Mouse (Mus musculus): Measurements from ENCODE around the gene Afdn. TPM values are rescaled to one million over a fixed set of nuclear protein-coding genes. Genes with fewer than 3 reads are reported as not detected.

Afdn gene
- polyA plus RNA-seq, 1 experiment from 2014 or later, result 190 TPM

DNA sequence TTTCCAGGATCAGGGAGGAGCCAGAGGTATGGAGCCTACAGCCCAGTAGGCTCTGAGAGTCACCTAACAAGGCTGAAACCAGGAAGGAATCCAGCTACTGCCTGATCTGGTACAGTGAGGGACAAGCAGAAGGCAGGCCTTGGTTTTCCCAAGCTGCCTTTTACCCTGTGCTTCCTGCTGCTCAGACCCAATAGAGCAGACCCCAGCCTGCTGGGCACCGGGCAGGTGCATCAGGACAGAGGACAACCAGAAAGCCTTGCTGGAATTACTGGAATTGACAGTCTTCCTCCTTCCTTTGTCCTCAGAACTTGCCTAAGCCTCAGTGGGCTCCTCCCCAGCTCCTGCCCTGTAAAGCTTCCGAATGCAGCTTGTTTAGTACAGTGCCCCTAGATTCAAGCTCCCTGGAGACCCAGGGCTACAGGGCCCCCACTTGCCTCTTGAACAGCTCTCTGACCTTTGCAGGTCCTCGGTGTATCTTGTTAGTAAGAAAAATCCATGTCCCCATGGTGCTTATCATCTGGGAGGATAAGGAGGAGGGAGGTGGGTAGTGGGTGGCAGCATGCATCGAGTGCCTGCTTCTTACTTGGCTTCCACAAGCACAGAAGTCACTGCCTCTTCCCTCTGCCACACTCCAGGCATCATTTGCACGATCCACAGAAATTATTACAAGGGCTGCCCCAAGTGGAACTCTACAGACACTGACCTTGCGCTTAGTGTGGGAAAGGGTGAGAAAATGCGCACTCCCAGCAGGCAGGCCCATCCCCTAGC is 17.2 kb upstream of the Afdn start:
- no peak for ATAC-seq (ENCODE audit: low FRiP score, low TSS enrichment)
- Histone ChIP-seq H3K4me2 (ENCODE audit: low read length) (no peak overlapping the region), H3K9ac (replicated peaks; ENCODE audit: low read length) (peak overlapping the region; percentile 2; the same call in 1 of the 2 replicates), H3K27me3 (ENCODE audit: control insufficient read depth, insufficient read depth, low read length) (no peaks in the 10 kb centered on the region), H3K4me1 (ENCODE audit: control insufficient read depth, insufficient read depth, low read length) (0 out of 2 replicates have a peak, but pooled peaks cover 7% of the 10 kb centered on the region), H3K27ac (replicated peaks; ENCODE audit: low read depth, low read length) (0 out of 2 replicates have a peak overlapping the region, but pooled peaks have one; percentile 8), H3K4me3 (replicated peaks; ENCODE audit: low read depth, low read length) (no peak overlapping the region), H3K36me3 (ENCODE audit: control insufficient read depth, insufficient read depth, low read length) (no peaks in the 10 kb centered on the region), H3K9me3 (ENCODE audit: control insufficient read depth, low read length) (no peaks in the 10 kb centered on the region)
- 46% methylated on average over 7 of the region's 7 CpGs for WGBS
- DNase-seq, result no peak

DNA sequence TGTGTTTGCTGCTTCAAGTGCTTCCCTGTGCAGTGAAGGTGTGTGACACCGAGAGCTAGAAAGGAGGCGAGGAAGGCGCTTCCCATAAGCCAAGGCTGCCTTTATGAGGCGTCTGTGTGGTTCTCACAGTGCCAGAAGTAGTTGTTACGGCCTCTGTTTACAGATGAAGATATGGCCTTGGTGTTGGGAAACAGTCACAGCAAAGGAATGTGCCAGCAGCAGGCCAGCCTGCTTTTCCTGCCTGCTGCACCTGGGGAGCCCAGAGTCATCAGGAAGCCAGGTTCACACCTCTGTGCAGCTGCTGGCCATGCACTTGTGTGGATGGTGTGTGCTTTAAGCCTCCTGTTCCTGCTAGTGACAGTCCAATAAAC is 16.6 kb upstream of the Afdn start:
- H3K9ac ChIP-seq (replicated peaks; ENCODE audit: low read length), result peak overlapping the region; percentile 2; the same call in 1 of the 2 replicates
- 60% methylated on average over 5 of the region's 5 CpGs for WGBS
- no peak overlapping the region for H3K4me2 ChIP-seq (ENCODE audit: low read length)
- H3K27ac ChIP-seq (replicated peaks; ENCODE audit: low read depth, low read length), result peak overlapping the region; percentile 8; the same call in 1 of the 2 replicates
- no peaks in the 10 kb centered on the region for H3K9me3 ChIP-seq (ENCODE audit: control insufficient read depth, low read length)
- DNase-seq (no peak), ATAC-seq (ENCODE audit: low FRiP score, low TSS enrichment) (no peak)
- no peaks in the 10 kb centered on the region for H3K36me3 ChIP-seq (ENCODE audit: control insufficient read depth, insufficient read depth, low read length)
- no peak overlapping the region for H3K4me3 ChIP-seq (replicated peaks; ENCODE audit: low read depth, low read length)
- H3K27me3 ChIP-seq (ENCODE audit: control insufficient read depth, insufficient read depth, low read length), result no peaks in the 10 kb centered on the region
- H3K4me1 ChIP-seq (ENCODE audit: control insufficient read depth, insufficient read depth, low read length), result 0 out of 2 replicates have a peak, but pooled peaks cover 7% of the 10 kb centered on the region

DNA sequence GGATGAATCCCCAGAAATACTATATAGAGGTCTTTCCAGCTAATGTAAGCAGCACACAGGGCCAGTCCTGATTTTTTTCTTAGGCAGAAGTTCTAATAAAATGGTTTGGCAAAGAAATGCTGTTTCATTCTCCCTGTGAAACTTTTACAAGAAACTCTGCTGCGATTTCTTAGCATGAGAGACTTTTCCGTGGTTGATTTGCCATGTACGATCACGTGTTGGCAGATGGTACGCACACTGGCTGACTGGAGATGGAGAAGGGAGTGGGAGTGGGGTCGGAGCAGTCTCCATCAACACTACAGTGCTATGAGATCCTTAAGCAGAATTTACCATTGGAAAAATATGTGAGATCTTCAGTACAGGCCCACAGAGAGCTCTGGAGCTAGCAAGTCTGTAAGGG is 16.1 kb upstream of the Afdn start:
- 81% methylated on average over 6 of the region's 6 CpGs for WGBS
- Histone ChIP-seq H3K27me3 (ENCODE audit: control insufficient read depth, insufficient read depth, low read length) (no peaks in the 10 kb centered on the region), H3K4me1 (ENCODE audit: control insufficient read depth, insufficient read depth, low read length) (0 out of 2 replicates have a peak, but pooled peaks cover 7% of the 10 kb centered on the region), H3K36me3 (ENCODE audit: control insufficient read depth, insufficient read depth, low read length) (no peaks in the 10 kb centered on the region), H3K27ac (replicated peaks; ENCODE audit: low read depth, low read length) (peak overlapping the region; percentile 8; the same call in 1 of the 2 replicates), H3K4me3 (replicated peaks; ENCODE audit: low read depth, low read length) (no peak overlapping the region), H3K9me3 (ENCODE audit: control insufficient read depth, low read length) (no peaks in the 10 kb centered on the region), H3K9ac (replicated peaks; ENCODE audit: low read length) (no peak overlapping the region), H3K4me2 (ENCODE audit: low read length) (no peak overlapping the region)
- DNase-seq (no peak), ATAC-seq (ENCODE audit: low FRiP score, low TSS enrichment) (no peak)

DNA sequence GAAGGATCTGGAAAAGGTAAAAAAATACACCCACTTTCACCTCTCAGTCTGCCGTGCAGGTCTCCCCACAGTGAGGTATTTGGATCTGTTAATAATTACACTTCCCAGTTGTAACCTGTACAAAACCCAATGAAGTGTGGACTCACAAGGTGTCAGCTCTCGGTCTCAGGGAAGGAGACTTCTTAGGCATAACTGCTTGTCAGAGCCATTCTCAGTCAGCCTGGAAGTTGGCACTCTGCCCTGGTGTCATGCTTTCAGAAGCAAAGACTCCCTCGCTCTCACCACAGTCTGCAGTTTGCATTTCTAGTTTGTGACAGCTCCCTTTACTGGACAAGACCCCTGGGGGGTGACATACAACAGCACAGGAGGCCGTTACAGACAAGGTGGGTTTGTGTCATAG is 15.5 kb upstream of the Afdn start:
- Histone ChIP-seq H3K9ac (replicated peaks; ENCODE audit: low read length) (no peak overlapping the region; the same call in 1 of the 2 replicates), H3K27me3 (ENCODE audit: control insufficient read depth, insufficient read depth, low read length) (no peaks in the 10 kb centered on the region), H3K36me3 (ENCODE audit: control insufficient read depth, insufficient read depth, low read length) (no peaks in the 10 kb centered on the region), H3K9me3 (ENCODE audit: control insufficient read depth, low read length) (no peaks in the 10 kb centered on the region), H3K4me2 (ENCODE audit: low read length) (no peak overlapping the region), H3K4me3 (replicated peaks; ENCODE audit: low read depth, low read length) (no peak overlapping the region), H3K4me1 (ENCODE audit: control insufficient read depth, insufficient read depth, low read length) (0 out of 2 replicates have a peak, but pooled peaks cover 7% of the 10 kb centered on the region), H3K27ac (replicated peaks; ENCODE audit: low read depth, low read length) (0 out of 2 replicates have a peak overlapping the region, but pooled peaks have one; percentile 22)
- 64% methylated on average over 4 of the region's 4 CpGs for WGBS
- peak; percentile 67 for DNase-seq
- ATAC-seq (ENCODE audit: low FRiP score, low TSS enrichment), result no peak

DNA sequence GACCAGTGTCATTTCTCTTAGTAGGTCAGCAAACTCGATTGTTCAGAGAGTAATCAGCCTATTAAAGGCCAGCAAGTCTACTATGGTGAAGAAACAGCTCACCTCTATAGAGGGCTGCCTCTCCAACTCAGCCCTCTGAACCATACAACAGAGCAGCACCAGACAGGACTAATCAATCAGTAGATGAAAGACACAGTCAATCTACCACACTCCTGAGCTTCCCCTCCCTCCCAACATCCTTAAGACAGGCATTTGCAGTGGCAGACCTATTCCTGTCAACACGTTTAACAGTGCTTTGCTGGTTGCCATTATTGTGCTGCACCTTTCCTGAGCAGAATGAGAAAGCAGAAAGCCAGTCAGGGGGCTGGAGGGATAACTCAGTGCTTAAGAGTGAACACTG is 15.0 kb upstream of the Afdn start:
- H3K36me3 ChIP-seq (ENCODE audit: control insufficient read depth, insufficient read depth, low read length), result no peaks in the 10 kb centered on the region
- DNase-seq, result peak; percentile 57
- WGBS, result 39% methylated on average over 2 of the region's 2 CpGs
- H3K9ac ChIP-seq (replicated peaks; ENCODE audit: low read length), result peak overlapping the region; percentile 18; the same call in 1 of the 2 replicates
- ATAC-seq (ENCODE audit: low FRiP score, low TSS enrichment), result peak; percentile 41; the same call in 1 of the 2 replicates
- no peaks in the 10 kb centered on the region for H3K27me3 ChIP-seq (ENCODE audit: control insufficient read depth, insufficient read depth, low read length)
- no peaks in the 10 kb centered on the region for H3K9me3 ChIP-seq (ENCODE audit: control insufficient read depth, low read length)
- 0 out of 2 replicates have a peak, but pooled peaks cover 7% of the 10 kb centered on the region for H3K4me1 ChIP-seq (ENCODE audit: control insufficient read depth, insufficient read depth, low read length)
- no peak overlapping the region for H3K4me2 ChIP-seq (ENCODE audit: low read length)
- 0 out of 2 replicates have a peak overlapping the region, but pooled peaks have one; percentile 22 for H3K27ac ChIP-seq (replicated peaks; ENCODE audit: low read depth, low read length)
- H3K4me3 ChIP-seq (replicated peaks; ENCODE audit: low read depth, low read length), result no peak overlapping the region

DNA sequence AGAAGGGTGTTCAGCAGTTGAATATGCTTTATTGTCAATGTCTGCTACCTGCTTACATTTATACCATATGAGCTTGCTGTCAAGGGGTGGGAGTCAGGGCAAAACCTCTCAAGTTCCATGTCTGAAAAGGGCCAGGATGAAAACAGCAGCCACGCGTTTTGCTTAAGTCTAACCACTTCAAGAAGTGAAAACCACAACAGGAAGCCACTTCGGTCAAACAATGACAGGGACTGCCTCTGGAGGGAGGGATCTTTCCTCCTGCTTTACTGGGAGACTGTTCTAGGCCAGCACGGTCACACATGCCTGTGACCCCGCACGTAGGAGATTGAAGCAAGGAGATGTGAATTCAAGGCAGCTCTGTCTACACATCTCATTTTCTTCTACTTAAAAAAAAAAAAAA is 14.0 kb upstream of the Afdn start:
- Histone ChIP-seq H3K9ac (replicated peaks; ENCODE audit: low read length) (no peak overlapping the region), H3K9me3 (ENCODE audit: control insufficient read depth, low read length) (no peaks in the 10 kb centered on the region), H3K36me3 (ENCODE audit: control insufficient read depth, insufficient read depth, low read length) (no peaks in the 10 kb centered on the region), H3K4me3 (replicated peaks; ENCODE audit: low read depth, low read length) (no peak overlapping the region), H3K27me3 (ENCODE audit: control insufficient read depth, insufficient read depth, low read length) (no peaks in the 10 kb centered on the region), H3K4me2 (ENCODE audit: low read length) (no peak overlapping the region), H3K4me1 (ENCODE audit: control insufficient read depth, insufficient read depth, low read length) (0 out of 2 replicates have a peak, but pooled peaks cover 11% of the 10 kb centered on the region), H3K27ac (replicated peaks; ENCODE audit: low read depth, low read length) (no peak overlapping the region)
- ATAC-seq (ENCODE audit: low FRiP score, low TSS enrichment) (no peak), DNase-seq (no peak)
- 79% methylated on average over 6 of the region's 6 CpGs for WGBS

DNA sequence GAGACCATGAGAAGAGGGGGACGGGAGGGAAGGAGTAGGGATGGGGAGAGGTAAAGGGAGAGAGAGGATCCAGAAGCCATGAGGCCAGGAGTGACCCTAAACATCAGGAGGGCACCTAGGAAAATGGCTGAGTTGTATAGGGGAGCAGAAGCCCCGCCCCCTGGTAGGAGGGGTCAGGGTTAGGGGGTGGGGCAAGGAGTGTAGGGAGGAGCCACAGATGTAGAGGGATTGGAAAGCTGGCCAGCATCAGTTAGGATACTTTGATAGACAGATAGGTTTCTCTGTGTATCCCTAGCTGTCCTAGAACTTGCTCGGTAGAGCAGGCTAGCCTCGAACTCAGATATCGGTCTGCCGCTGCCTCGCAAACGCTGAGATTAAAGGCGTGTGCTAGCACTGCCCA is 12.7 kb upstream of the Afdn start:
- no peak overlapping the region for H3K4me2 ChIP-seq (ENCODE audit: low read length)
- no peak overlapping the region for H3K4me3 ChIP-seq (replicated peaks; ENCODE audit: low read depth, low read length)
- no peak overlapping the region for H3K27ac ChIP-seq (replicated peaks; ENCODE audit: low read depth, low read length)
- no peaks in the 10 kb centered on the region for H3K27me3 ChIP-seq (ENCODE audit: control insufficient read depth, insufficient read depth, low read length)
- no peaks in the 10 kb centered on the region for H3K36me3 ChIP-seq (ENCODE audit: control insufficient read depth, insufficient read depth, low read length)
- no peak overlapping the region for H3K9ac ChIP-seq (replicated peaks; ENCODE audit: low read length)
- DNase-seq (no peak), ATAC-seq (ENCODE audit: low FRiP score, low TSS enrichment) (no peak)
- 91% methylated on average over 9 of the region's 9 CpGs for WGBS
- no peaks in the 10 kb centered on the region for H3K9me3 ChIP-seq (ENCODE audit: control insufficient read depth, low read length)
- H3K4me1 ChIP-seq (ENCODE audit: control insufficient read depth, insufficient read depth, low read length), result 0 out of 2 replicates have a peak, but pooled peaks cover 11% of the 10 kb centered on the region

DNA sequence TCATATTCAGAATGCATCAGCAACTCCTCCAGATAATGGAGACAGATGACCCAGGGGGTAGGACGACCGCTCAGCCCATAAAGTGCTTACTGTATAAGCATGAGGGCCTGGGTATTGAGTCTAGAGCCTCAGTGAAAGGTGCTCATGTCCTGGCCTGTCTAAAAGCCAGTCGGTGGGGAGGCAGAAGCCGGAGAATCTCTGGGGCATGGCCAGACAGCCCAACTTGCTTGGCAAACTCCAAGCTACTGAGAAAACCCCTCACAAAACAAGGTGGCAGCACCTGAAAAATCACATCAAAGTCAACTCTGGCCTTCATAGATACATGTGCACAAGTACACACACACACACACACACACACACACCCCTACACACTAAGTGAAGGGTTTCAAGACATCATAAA is 11.3 kb upstream of the Afdn start:
- Histone ChIP-seq H3K4me3 (replicated peaks; ENCODE audit: low read depth, low read length) (no peak overlapping the region), H3K9ac (replicated peaks; ENCODE audit: low read length) (no peak overlapping the region), H3K27ac (replicated peaks; ENCODE audit: low read depth, low read length) (no peak overlapping the region), H3K27me3 (ENCODE audit: control insufficient read depth, insufficient read depth, low read length) (no peaks in the 10 kb centered on the region), H3K4me1 (ENCODE audit: control insufficient read depth, insufficient read depth, low read length) (0 out of 2 replicates have a peak, but pooled peaks cover 11% of the 10 kb centered on the region), H3K9me3 (ENCODE audit: control insufficient read depth, low read length) (no peaks in the 10 kb centered on the region), H3K36me3 (ENCODE audit: control insufficient read depth, insufficient read depth, low read length) (no peaks in the 10 kb centered on the region), H3K4me2 (ENCODE audit: low read length) (no peak overlapping the region)
- DNase-seq (no peak), ATAC-seq (ENCODE audit: low FRiP score, low TSS enrichment) (no peak)
- WGBS, result 93% methylated on average over 4 of the region's 4 CpGs

DNA sequence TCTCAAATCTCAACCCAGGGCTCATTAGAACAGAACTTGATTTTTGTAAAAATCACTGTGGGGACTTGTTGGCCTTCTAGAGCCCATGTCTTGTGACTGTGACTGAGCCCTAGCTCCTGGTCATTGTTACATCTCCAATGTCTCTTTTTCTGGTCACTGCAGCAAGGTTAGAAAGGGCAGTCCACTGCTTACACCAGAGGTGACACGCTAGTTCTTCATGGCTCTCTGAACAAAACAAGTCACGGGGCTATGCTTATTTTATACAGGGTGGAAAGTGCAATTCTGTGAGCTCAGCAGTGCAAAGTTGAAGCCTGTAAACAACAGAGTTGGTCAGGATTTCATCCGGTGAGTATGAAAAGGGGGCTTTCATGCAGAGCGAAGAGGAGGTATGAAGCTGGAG is 6.4 kb upstream of the Afdn start:
- DNase-seq (no peak), ATAC-seq (ENCODE audit: low FRiP score, low TSS enrichment) (no peak)
- Histone ChIP-seq H3K9me3 (ENCODE audit: control insufficient read depth, low read length) (no peaks in the 10 kb centered on the region), H3K4me3 (replicated peaks; ENCODE audit: low read depth, low read length) (no peak overlapping the region), H3K27me3 (ENCODE audit: control insufficient read depth, insufficient read depth, low read length) (no peaks in the 10 kb centered on the region), H3K4me1 (ENCODE audit: control insufficient read depth, insufficient read depth, low read length) (peaks cover 15% of the 10 kb centered on the region), H3K36me3 (ENCODE audit: control insufficient read depth, insufficient read depth, low read length) (no peaks in the 10 kb centered on the region), H3K27ac (replicated peaks; ENCODE audit: low read depth, low read length) (no peak overlapping the region), H3K4me2 (ENCODE audit: low read length) (no peak overlapping the region), H3K9ac (replicated peaks; ENCODE audit: low read length) (no peak overlapping the region)
- 70% methylated on average over 4 of the region's 4 CpGs for WGBS

Measured in midbrain, embryonic 14.5 days (tissue).